Mouse (Mus musculus): ENCODE measurements around the gene Spag7. TPM values are rescaled to one million over a fixed set of nuclear protein-coding genes. Genes with fewer than 3 reads are reported as not detected.

Gene Spag7
- polyA plus RNA-seq, 1 experiment from 2014 or later: 107 TPM

DNA sequence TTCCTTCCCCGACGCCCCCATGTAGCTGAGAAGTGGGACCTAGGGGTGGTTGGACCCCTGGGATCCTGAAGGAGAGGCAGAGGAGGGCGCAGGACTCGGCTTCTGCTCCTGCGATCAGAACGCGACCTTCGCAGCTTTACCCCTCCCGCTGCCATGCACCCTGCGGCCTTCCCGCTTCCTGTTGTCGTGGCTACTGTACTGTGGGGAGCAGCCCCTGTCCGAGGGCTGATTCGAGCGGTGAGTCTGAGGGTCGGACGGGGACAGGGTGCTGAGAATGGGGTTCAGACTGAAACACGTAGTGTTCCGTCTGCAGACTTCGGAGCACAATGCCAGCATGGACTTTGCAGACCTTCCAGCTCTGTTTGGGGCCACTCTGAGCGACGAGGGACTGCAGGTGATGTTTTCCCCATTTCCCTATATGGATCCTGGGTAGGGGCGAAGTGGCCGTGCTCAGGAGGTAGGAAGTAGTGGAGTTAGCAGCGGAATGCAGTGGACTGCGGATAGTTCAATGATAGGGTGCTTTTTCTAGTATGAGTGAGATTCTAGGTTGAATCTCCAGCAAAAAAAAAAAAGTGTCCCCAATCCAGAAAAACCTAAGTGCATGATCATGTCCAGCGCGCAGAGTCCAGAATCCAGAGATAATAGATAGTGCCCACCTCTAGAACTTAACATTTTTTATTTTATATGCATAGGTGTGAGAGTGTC lies 21.3 kb downstream of the Spag7 start:
- Histone ChIP-seq H3K9me3 (replicated peaks; ENCODE audit: control insufficient read depth, low read length) (no peaks in the 10 kb centered on the region), H3K27me3 (ENCODE audit: control insufficient read depth, insufficient read depth, low read length) (no peaks in the 10 kb centered on the region), H3K9ac (replicated peaks; ENCODE audit: low read length) (peak overlapping the region; percentile 68), H3K27ac (replicated peaks; ENCODE audit: low read depth, low read length) (peak overlapping the region; percentile 65), H3K4me3 (ENCODE audit: low read depth, low read length) (peak overlapping the region; percentile 66), H3K36me3 (replicated peaks; ENCODE audit: control insufficient read depth, insufficient read depth, low read depth, low read length) (peaks cover 17% of the 10 kb centered on the region), H3K4me2 (ENCODE audit: low read depth, low read length) (peak overlapping the region; percentile 84), H3K4me1 (ENCODE audit: control insufficient read depth, insufficient read depth, low read length) (peaks cover 4% of the 10 kb centered on the region)
- ATAC-seq (replicated peaks; ENCODE audit: insufficient number of reproducible peaks, low FRiP score, low TSS enrichment, low read depth) (peak; percentile 22), DNase-seq (ENCODE audit: low spot score) (no peak)
- WGBS: 3% methylated on average over 28 of the region's 28 CpGs

DNA sequence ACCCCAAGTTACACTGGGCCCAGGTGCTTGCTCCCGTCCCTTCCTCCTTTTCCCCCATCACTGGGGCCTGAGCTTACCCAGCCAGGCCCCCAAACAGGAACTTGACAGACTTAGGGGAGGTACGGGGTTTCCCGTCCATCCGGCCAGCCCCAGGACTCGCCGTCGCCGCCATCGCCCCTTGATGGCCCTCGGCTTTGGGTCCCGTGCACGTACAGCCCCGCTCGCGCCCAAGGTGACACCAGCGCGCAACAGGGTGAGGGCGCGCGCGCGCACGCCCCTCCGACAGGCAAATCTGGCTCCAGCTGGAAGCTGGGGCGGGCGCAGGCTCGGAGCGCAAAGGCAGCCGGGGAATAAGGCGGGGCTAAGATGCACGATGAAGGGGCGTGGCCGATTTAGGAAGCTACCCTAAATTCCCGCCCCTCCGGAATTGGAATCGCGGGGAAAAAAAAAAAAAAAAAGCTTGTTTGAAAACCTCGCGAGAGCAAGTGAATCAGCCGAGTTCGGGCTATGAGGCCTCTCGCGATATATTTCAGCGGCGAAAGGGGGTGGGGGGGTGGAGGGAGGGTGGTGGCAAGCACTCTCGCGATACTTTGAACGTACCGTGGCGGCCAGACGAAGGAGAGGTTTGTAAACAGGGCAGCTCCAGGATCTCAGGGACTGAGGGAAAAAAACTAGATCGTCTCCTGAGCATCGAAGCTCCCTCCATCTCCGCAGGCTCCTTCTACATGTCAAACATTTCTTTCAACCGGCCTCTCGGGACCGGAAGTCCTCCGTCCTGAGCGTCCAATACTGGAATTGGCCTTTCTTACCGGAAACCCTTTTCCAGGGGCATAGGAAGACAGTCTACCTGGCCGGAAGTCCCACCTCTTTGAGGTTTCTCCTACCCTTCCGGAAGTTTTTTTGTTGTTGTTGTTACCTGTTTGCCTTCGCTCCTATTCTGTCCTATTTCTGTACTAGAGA lies 22.2 kb downstream of the Spag7 start, which contains the start of the genes Rnf167 and Slc25a11:
Gene Rnf167, plus strand, starts transcription at position 545 of the 960 bp plus-strand sequence.
Gene Slc25a11, minus strand, starts transcription at position 789 of the 960 bp plus-strand sequence.
- Histone ChIP-seq H3K9ac (replicated peaks; ENCODE audit: low read length) (peak within 1 kb of the TSS; percentile 70), H3K36me3 (replicated peaks; ENCODE audit: control insufficient read depth, insufficient read depth, low read depth, low read length) (peaks cover 17% of the 10 kb centered on the region), H3K27me3 (ENCODE audit: control insufficient read depth, insufficient read depth, low read length) (no peaks in the 10 kb centered on the region), H3K27ac (replicated peaks; ENCODE audit: low read depth, low read length) (peak within 1 kb of the TSS; percentile 84), H3K9me3 (replicated peaks; ENCODE audit: control insufficient read depth, low read length) (no peaks in the 10 kb centered on the region), H3K4me1 (ENCODE audit: control insufficient read depth, insufficient read depth, low read length) (peaks cover 2% of the 10 kb centered on the region; the same call in 1 of the 2 replicates), H3K4me2 (ENCODE audit: low read depth, low read length) (peak within 1 kb of the TSS; percentile 84), H3K4me3 (ENCODE audit: low read depth, low read length) (peak within 1 kb of the TSS; percentile 66)
- peak; percentile 100 for DNase-seq (ENCODE audit: low spot score)
- under 1% methylated on average over 63 of the region's 63 CpGs for WGBS
- ATAC-seq (replicated peaks; ENCODE audit: insufficient number of reproducible peaks, low FRiP score, low TSS enrichment, low read depth): peak; percentile 70

DNA sequence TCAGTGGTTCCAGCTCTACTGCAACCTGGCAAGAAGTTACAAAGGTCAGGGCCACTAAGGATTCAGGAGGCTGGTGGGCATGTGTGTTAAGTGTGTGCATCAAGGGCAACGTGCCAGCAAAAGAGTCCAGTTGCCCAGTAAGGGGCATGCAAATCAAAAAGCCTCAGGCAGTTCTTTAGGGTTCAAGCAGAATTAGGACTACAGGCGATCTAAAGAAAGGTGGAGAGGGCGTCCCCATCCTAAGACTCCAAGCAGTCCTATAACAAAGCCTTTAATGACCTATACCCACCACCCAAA lies 23.0 kb downstream of the Spag7 start:
- peak overlapping the region; percentile 61 for H3K4me3 ChIP-seq (ENCODE audit: low read depth, low read length)
- peak overlapping the region; percentile 84 for H3K27ac ChIP-seq (replicated peaks; ENCODE audit: low read depth, low read length)
- ATAC-seq (replicated peaks; ENCODE audit: insufficient number of reproducible peaks, low FRiP score, low TSS enrichment, low read depth) (no peak; the same call in 1 of the 2 replicates), DNase-seq (ENCODE audit: low spot score) (no peak)
- peak overlapping the region; percentile 70 for H3K9ac ChIP-seq (replicated peaks; ENCODE audit: low read length)
- H3K36me3 ChIP-seq (replicated peaks; ENCODE audit: control insufficient read depth, insufficient read depth, low read depth, low read length): peaks cover 14% of the 10 kb centered on the region
- H3K4me1 ChIP-seq (ENCODE audit: control insufficient read depth, insufficient read depth, low read length): peaks cover 2% of the 10 kb centered on the region; the same call in 1 of the 2 replicates
- peak overlapping the region; percentile 66 for H3K4me2 ChIP-seq (ENCODE audit: low read depth, low read length)
- 16% methylated on average over 3 of the region's 3 CpGs for WGBS
- H3K9me3 ChIP-seq (replicated peaks; ENCODE audit: control insufficient read depth, low read length): no peaks in the 10 kb centered on the region
- no peaks in the 10 kb centered on the region for H3K27me3 ChIP-seq (ENCODE audit: control insufficient read depth, insufficient read depth, low read length)

DNA sequence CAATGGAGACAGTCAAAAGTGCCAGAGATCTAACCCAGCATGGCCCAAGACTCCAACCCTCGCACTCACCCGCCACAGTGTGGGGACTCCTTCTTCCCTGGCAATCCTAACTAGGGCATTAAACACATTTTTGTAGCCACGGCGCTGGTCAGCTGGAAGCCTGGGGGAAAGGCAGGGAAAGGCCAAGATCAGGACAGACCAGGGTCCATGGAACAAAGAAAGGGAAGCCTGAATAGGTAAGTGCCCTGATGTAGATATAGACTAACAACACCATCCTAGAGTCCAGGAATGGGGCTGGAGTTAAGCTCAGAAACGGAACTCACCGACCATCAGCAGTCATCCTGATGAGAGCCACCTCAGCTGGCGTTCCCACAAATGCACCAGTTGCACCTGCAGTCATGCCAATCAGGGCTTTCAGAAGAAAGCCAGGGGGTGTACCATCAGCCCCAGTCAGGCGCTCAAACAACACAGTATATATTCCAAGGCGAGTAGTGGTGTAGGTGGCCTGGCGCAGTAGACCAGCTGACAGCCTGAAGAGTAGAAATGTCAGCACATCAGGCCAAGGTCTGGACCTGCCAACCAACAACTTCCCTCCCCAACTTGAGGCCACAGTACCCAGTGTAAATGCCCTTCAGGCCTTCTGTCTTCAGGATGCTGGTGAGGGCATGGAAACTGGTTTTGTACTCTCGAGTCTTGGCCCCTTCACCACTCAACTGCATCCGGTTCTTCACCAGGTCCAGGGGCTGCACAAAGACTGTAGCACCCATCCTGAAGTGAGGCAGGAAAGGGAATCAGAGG lies 23.6 kb downstream of the Spag7 start:
- Histone ChIP-seq H3K9me3 (replicated peaks; ENCODE audit: control insufficient read depth, low read length) (no peaks in the 10 kb centered on the region), H3K36me3 (replicated peaks; ENCODE audit: control insufficient read depth, insufficient read depth, low read depth, low read length) (peaks cover 8% of the 10 kb centered on the region), H3K4me3 (ENCODE audit: low read depth, low read length) (peak overlapping the region; percentile 61), H3K4me2 (ENCODE audit: low read depth, low read length) (peak overlapping the region; percentile 66), H3K9ac (replicated peaks; ENCODE audit: low read length) (peak overlapping the region; percentile 70), H3K27me3 (ENCODE audit: control insufficient read depth, insufficient read depth, low read length) (no peaks in the 10 kb centered on the region), H3K4me1 (ENCODE audit: control insufficient read depth, insufficient read depth, low read length) (peaks cover 2% of the 10 kb centered on the region; the same call in 1 of the 2 replicates), H3K27ac (replicated peaks; ENCODE audit: low read depth, low read length) (no peak overlapping the region)
- DNase-seq (ENCODE audit: low spot score): no peak
- 87% methylated on average over 12 of the region's 12 CpGs for WGBS
- ATAC-seq (replicated peaks; ENCODE audit: insufficient number of reproducible peaks, low FRiP score, low TSS enrichment, low read depth): no peak

DNA sequence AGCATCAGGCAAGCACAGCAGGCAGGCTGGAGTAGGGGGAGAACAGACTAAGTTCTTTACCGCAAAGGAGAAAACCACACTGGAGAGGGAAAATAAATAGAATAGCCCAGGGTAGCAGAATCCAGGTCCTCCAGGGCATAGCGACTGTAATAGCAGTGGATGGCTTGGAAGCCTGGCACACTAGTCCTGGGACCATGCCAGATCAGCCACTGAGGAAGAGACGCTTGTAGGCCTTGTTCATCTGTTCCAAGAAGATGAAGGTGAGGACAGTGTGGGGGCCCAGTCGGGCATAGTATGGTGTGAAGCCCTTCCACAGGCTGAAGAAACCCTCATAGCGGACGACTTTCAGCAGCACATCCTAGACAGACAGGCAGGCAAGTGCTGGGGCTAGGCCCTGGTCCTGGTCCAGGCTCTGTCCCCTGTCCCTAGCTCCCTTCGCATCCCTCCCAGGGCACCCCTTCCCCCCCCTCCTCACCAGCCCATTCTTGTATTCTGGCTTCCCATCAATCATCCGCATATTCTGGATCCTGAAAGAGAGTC lies 24.6 kb downstream of the Spag7 start:
- H3K27ac ChIP-seq (replicated peaks; ENCODE audit: low read depth, low read length): no peak overlapping the region
- no peak overlapping the region for H3K4me2 ChIP-seq (ENCODE audit: low read depth, low read length)
- WGBS: 96% methylated on average over 8 of the region's 8 CpGs
- no peak for DNase-seq (ENCODE audit: low spot score)
- H3K9me3 ChIP-seq (replicated peaks; ENCODE audit: control insufficient read depth, low read length): no peaks in the 10 kb centered on the region
- no peak overlapping the region for H3K9ac ChIP-seq (replicated peaks; ENCODE audit: low read length)
- no peak overlapping the region for H3K4me3 ChIP-seq (ENCODE audit: low read depth, low read length)
- H3K27me3 ChIP-seq (ENCODE audit: control insufficient read depth, insufficient read depth, low read length): no peaks in the 10 kb centered on the region
- ATAC-seq (replicated peaks; ENCODE audit: insufficient number of reproducible peaks, low FRiP score, low TSS enrichment, low read depth): no peak
- H3K36me3 ChIP-seq (replicated peaks; ENCODE audit: control insufficient read depth, insufficient read depth, low read depth, low read length): peaks cover 2% of the 10 kb centered on the region
- H3K4me1 ChIP-seq (ENCODE audit: control insufficient read depth, insufficient read depth, low read length): peaks cover 2% of the 10 kb centered on the region; the same call in 1 of the 2 replicates

DNA sequence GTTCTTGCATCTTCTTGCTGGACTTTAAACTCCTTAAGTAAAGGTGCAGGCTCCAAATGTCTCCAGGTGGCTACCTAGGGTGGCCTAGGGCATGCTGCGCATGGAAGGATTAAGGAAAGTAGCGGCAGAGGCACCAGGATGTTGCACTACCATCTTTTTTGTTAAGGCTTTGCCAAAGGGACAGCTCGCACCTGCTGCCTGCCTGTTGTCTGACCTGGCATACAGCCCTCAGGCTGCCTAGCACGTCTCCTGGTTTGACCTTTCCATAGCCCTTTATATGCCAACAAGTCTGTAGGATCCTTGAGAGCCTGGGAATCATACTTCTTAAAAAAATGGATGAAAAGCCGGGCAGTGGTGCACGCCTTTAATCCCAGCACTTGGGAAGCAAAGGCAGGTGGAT lies 26.2 kb downstream of the Spag7 start:
- Histone ChIP-seq H3K4me3 (ENCODE audit: low read depth, low read length) (no peak overlapping the region), H3K9me3 (replicated peaks; ENCODE audit: control insufficient read depth, low read length) (no peaks in the 10 kb centered on the region), H3K27me3 (ENCODE audit: control insufficient read depth, insufficient read depth, low read length) (no peaks in the 10 kb centered on the region), H3K27ac (replicated peaks; ENCODE audit: low read depth, low read length) (no peak overlapping the region), H3K36me3 (replicated peaks; ENCODE audit: control insufficient read depth, insufficient read depth, low read depth, low read length) (no peaks in the 10 kb centered on the region; the same call in none of the 2 replicates), H3K9ac (replicated peaks; ENCODE audit: low read length) (no peak overlapping the region), H3K4me2 (ENCODE audit: low read depth, low read length) (no peak overlapping the region), H3K4me1 (ENCODE audit: control insufficient read depth, insufficient read depth, low read length) (peaks cover 2% of the 10 kb centered on the region; the same call in 1 of the 2 replicates)
- WGBS: 95% methylated on average over 6 of the region's 6 CpGs
- ATAC-seq (replicated peaks; ENCODE audit: insufficient number of reproducible peaks, low FRiP score, low TSS enrichment, low read depth) (no peak), DNase-seq (ENCODE audit: low spot score) (no peak)

DNA sequence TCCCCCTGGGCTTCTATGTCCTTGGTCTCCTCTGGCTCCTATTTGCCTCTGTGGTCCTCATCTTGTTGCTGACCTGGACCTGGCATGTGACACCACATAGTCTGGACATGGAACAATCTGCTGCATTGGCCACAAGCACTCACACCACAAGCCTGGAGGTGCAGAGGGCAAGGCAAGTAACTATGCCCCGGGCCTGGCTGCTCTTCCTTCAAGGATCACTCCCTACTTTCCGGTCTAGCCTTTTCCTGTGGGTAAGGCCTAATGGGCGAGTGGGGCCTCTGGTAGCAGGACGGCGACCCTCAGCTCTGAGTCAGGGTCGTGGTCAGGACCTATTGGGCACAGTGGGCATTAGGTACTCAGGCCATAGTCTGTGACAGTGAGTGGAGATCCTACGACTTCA lies 28.0 kb downstream of the Spag7 start:
- H3K36me3 ChIP-seq (replicated peaks; ENCODE audit: control insufficient read depth, insufficient read depth, low read depth, low read length): no peaks in the 10 kb centered on the region; the same call in none of the 2 replicates
- no peak overlapping the region for H3K9ac ChIP-seq (replicated peaks; ENCODE audit: low read length)
- no peak overlapping the region for H3K4me3 ChIP-seq (ENCODE audit: low read depth, low read length)
- 79% methylated on average over 7 of the region's 7 CpGs for WGBS
- no peaks in the 10 kb centered on the region for H3K9me3 ChIP-seq (replicated peaks; ENCODE audit: control insufficient read depth, low read length)
- DNase-seq (ENCODE audit: low spot score) (no peak), ATAC-seq (replicated peaks; ENCODE audit: insufficient number of reproducible peaks, low FRiP score, low TSS enrichment, low read depth) (no peak)
- H3K27ac ChIP-seq (replicated peaks; ENCODE audit: low read depth, low read length): no peak overlapping the region
- H3K27me3 ChIP-seq (ENCODE audit: control insufficient read depth, insufficient read depth, low read length): no peaks in the 10 kb centered on the region
- no peaks in the 10 kb centered on the region; the same call in 1 of the 2 replicates for H3K4me1 ChIP-seq (ENCODE audit: control insufficient read depth, insufficient read depth, low read length)
- H3K4me2 ChIP-seq (ENCODE audit: low read depth, low read length): no peak overlapping the region
